Mouse (Mus musculus) small intestine, adult 2 months (tissue): Measurements from ENCODE around the gene Rtl5.

Experiments
- CTCF ChIP-seq: fragments of 200-500 bp; IDR thresholded peaks from 2 replicates; pipeline ENCODE4 v1.5.1; 2012; ENCODE audit warnings: low read depth, mild to moderate bottlenecking, control low read depth, inconsistent platforms, low read length, moderate library complexity, mixed read lengths; ENCODE audit not compliant: insufficient replicate concordance, insufficient read length; ENCODE audit errors: extremely low read depth
- POLR2A ChIP-seq: fragments of 200-500 bp; IDR thresholded peaks from 2 replicates; pipeline ENCODE4 v1.6.1; 2012; ENCODE audit warnings: low read depth, mild to moderate bottlenecking, control low read depth, inconsistent platforms, low read length, moderate library complexity

DNA sequence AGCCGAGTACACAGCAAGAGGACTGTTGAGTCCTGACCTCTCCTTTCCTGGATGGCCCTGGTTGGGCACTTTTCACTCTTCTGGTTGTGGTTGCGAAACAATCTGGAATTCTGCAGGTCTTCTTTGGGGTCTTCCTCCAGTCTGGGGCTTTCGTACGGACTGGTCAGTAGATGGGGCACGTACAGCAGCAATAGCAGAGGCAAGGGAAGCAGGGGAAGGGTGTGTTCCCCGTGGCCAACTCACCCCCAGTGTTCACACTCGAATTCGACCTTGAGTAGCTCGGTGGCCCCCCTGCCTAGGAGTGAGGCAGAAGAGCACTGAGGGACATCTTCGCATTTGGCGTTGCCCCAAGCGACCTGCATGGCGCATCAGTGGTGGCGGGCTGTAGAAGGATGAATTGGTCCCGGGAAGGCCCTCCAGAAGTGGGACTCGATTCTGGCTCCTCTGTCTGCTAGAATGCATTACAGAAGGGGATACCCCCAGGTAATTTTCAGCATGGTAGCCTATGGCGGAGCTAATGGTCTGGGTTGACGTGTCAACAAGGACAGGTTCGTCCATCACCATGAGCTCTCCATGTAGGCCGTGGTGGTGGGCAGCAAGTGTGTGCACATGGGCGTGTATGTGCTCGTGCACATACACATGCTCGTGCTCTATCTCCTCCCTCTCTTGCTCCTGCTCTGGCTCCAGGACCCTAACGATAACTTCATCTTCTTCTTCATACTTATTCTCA is 2.1 kb downstream of the Rtl5 start:
- TF ChIP-seq CTCF (no peak), POLR2A (no peak)
